In the genomic region with DNA sequence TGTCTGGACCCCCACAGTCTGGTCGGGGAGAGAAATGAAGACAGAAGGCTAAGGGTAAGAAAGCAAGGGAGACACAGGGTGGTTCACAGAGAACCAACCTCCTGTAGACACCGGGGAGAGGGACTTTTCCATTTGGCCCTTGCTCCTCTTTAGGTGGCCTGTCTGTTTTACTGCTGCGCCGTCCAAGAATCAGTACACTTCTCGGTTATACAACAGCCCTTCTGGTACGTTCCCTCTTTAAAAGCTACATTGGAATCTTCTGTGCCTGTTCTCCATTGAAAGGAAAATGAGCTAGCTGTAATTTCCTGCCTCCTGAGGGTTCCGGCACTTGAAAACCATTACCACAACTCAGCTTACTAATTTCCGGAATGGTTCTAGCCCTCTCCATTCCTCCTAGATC, we compare ENCODE assay signal across 21 mouse cellular contexts. TPM values are rescaled to one million over a fixed set of nuclear protein-coding genes. Genes with fewer than 3 reads are reported as not detected.
DNase-seq lines count a peak whose midpoint lies in the region; ATAC-seq and TF ChIP-seq lines count a peak whose summit lies in the region.
"Had no signal": no experiment of that assay in that cellular context is flagged by ENCODE, and none has a peak within 500 bp of the region (broad histone marks: within the 10 kb centered on the region; RNA-seq: fewer than 3 reads in every experiment).

No protein-coding gene starts in this region.

- peak; percentile 44; the same call in 1 of the 2 replicates for ATAC-seq in limb, embryonic 13.5 days (ENCODE audit: low FRiP score, low read depth)
- ATAC-seq in midbrain, embryonic 14.5 days (ENCODE audit: low FRiP score, low TSS enrichment): no peak
- ATAC-seq: forebrain, embryonic 13.5 days; hindbrain, embryonic 16.5 days; inflammation-experienced regulatory T-cells, adult 6 months; intestine, postnatal 0 days had no signal

- TF ChIP-seq CTCF in layer of hippocampus, adult 2 months (conservative IDR thresholded peaks at IDR 0.05): no peak

- 36% methylated on average over 8 of the region's 8 CpGs for WGBS in limb, embryonic 13.5 days
- WGBS in midbrain, embryonic 14.5 days: 85% methylated on average over 8 of the region's 8 CpGs

- H3K27me3 ChIP-seq in limb, embryonic 13.5 days: no peaks in the 10 kb centered on the region
- H3K27me3 ChIP-seq in midbrain, embryonic 14.5 days (ENCODE audit: control insufficient read depth, insufficient read depth, low read length): no peaks in the 10 kb centered on the region
- H3K27me3 ChIP-seq: CH12.LX; embryonic facial prominence, embryonic 13.5 days; forebrain, embryonic 13.5 days; hindbrain, embryonic 12.5 days had no signal

- no peaks in the 10 kb centered on the region for H3K9me3 ChIP-seq in limb, embryonic 13.5 days
- H3K9me3 ChIP-seq in midbrain, embryonic 14.5 days (ENCODE audit: control insufficient read depth, low read length): no peaks in the 10 kb centered on the region
- H3K9me3 ChIP-seq: embryonic facial prominence, embryonic 13.5 days; forebrain, embryonic 13.5 days; heart, embryonic 10.5 days; hindbrain, embryonic 12.5 days had no signal

- H3K36me3 ChIP-seq in limb, embryonic 13.5 days: no peaks in the 10 kb centered on the region
- H3K36me3 ChIP-seq in midbrain, embryonic 14.5 days (ENCODE audit: control insufficient read depth, insufficient read depth, low read length): no peaks in the 10 kb centered on the region
- H3K36me3 ChIP-seq: embryonic facial prominence, embryonic 13.5 days; heart, embryonic 10.5 days; hindbrain, embryonic 12.5 days had no signal

- H3K4me3 ChIP-seq in layer of hippocampus, adult 2 months: no peak overlapping the region; the same call in 1 of the 2 replicates
- no peak overlapping the region for H3K4me3 ChIP-seq in limb, embryonic 13.5 days
- H3K4me3 ChIP-seq in midbrain, embryonic 14.5 days (replicated peaks; ENCODE audit: low read depth, low read length): no peak overlapping the region
- H3K4me3 ChIP-seq: embryonic facial prominence, embryonic 13.5 days; forebrain, embryonic 13.5 days; heart, embryonic 10.5 days; hindbrain, embryonic 12.5 days had no signal

- peaks cover 12% of the 10 kb centered on the region for H3K4me1 ChIP-seq in limb, embryonic 13.5 days
- no peaks in the 10 kb centered on the region for H3K4me1 ChIP-seq in midbrain, embryonic 14.5 days (ENCODE audit: control insufficient read depth, insufficient read depth, low read length)
- H3K4me1 ChIP-seq: embryonic facial prominence, embryonic 13.5 days; forebrain, embryonic 13.5 days; heart, embryonic 10.5 days; hindbrain, embryonic 12.5 days had no signal

- peak; percentile 21 for DNase-seq in cerebellum, adult 11-12 months
- no peak for DNase-seq in cerebellum, adult 9-10 months
- DNase-seq in layer of hippocampus, adult 2 months (ENCODE audit: low spot score in 2 of 2): no peak
- DNase-seq in layer of hippocampus, adult 9-10 months (ENCODE audit: low spot score): no peak
- peak; percentile 61 for DNase-seq in brain, adult 2 months (ENCODE audit: low read depth, low spot score)
- DNase-seq in liver: no peak
- no peak for DNase-seq in midbrain, embryonic 14.5 days
- DNase-seq: adrenal gland, adult 2 months; adrenal gland, postnatal 25 days; heart, postnatal 10 days; heart, postnatal 4 days had no signal

- no peak overlapping the region for H3K9ac ChIP-seq in limb, embryonic 13.5 days
- no peak overlapping the region for H3K9ac ChIP-seq in midbrain, embryonic 14.5 days (replicated peaks; ENCODE audit: low read length)
- H3K9ac ChIP-seq: embryonic facial prominence, embryonic 13.5 days; forebrain, embryonic 13.5 days; forebrain, postnatal 0 days; hindbrain, embryonic 12.5 days had no signal

- H3K4me2 ChIP-seq in limb, embryonic 13.5 days (replicated peaks): no peak overlapping the region
- H3K4me2 ChIP-seq in midbrain, embryonic 14.5 days (ENCODE audit: low read length): no peak overlapping the region
- H3K4me2 ChIP-seq: embryonic facial prominence, embryonic 13.5 days; forebrain, embryonic 13.5 days; hindbrain, embryonic 12.5 days had no signal

- H3K27ac ChIP-seq in layer of hippocampus, adult 2 months: peak overlapping the region; percentile 75
- peak overlapping the region; percentile 69; the same call in 1 of the 2 replicates for H3K27ac ChIP-seq in limb, embryonic 13.5 days
- no peak overlapping the region for H3K27ac ChIP-seq in midbrain, embryonic 14.5 days (replicated peaks; ENCODE audit: low read depth, low read length)
- H3K27ac ChIP-seq: embryonic facial prominence, embryonic 13.5 days; forebrain, embryonic 13.5 days; heart, embryonic 10.5 days; hindbrain, embryonic 12.5 days had no signal

RNA-seq across cellular contexts. Expression of a gene that starts 8.2 kb away (rescaled TPM):
- 100 to 1,000 TPM; 138 to 151 TPM for total RNA-seq in layer of hippocampus, adult 2 months (2021)
- 10.6 and 12.5 TPM in 2 replicates for polyA plus RNA-seq in limb, embryonic 13.5 days (2015; fragmentation: Nextera tagmentation; extraction: Ambion mirVana)
- polyA plus RNA-seq in midbrain, embryonic 14.5 days (2014; fragmentation: Nextera tagmentation; extraction: Ambion mirVana): 6.2 and 6.4 TPM in 2 replicates

Comparison
In these comparisons a context has a peak if more than half of its experiments do, and no peak if none do; other contexts are left out.
1. DNase-seq: peak in cerebellum, adult 11-12 months (single experiment) and brain, adult 2 months (single experiment); none in cerebellum, adult 9-10 months (single experiment), layer of hippocampus, adult 2 months (0 of 2), layer of hippocampus, adult 9-10 months (single experiment), liver (single experiment) and midbrain, embryonic 14.5 days (single experiment).